Mouse (Mus musculus) frontal cortex, postnatal 14 days (tissue): ENCODE measurements at regions not wholly inside any gene's neighbourhood (a gene's known extent, or its start where the extent isn't known, plus 50 kb on each side); places are given as distances from the start of the nearest gene placed in this dataset.

ENCODE experiments used
- DNase-seq, 2 experiments: peaks; one replicate each; pipeline ENCODE4 v3.0.0; 2022; ENCODE audit warnings: low spot score in 2 of 2

DNA sequence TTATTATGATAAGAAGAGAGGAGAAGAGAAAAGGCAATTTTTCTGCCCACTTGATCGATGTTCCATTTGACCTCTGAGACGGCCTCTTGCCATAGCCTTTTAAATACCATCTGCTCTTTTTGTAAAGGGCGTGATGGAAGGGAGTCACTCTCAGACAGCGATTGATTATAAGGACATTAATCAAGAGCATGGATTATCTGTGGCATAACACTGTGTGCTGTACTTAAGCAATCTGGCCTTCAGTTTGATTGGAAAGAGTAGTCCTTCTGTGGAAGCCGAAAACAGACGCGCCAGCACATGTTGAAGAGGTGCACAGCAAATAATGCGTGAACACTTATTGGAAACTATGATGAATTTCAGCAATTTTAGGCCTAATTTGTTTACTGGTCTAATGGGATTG is 685.4 kb upstream of the Robo1 start:
- DNase-seq, result no peak

DNA sequence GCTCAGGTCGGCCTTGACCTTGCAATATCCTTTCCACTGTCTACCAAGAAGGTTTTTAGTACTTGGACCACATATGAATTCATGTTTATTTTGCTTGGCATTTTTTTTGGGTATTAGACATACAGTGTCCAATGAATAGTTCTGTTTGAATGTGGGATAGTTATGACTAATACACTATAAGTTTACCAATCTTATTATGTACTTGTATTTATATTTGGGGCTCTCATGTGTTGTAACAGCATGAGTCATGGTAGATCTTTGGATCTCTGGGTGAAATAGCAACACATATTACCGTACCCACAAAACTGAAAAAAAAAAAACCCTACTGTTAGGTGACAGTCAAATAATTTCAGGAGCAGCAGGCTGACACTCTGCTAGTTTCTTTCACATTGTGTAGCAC is 667.7 kb upstream of the Robo1 start:
- DNase-seq, result no peak

GRCm38 (mm10) chr16:71643223-71643622 is 664.9 kb upstream of the Robo1 start:
- DNase-seq, result no peak

GRCm38 (mm10) chr16:71678075-71678701 is 629.9 kb upstream of the Robo1 start:
- no peak for DNase-seq

- no peak for DNase-seq
Observed at GRCm38 (mm10) chr16:71693464-71693863, 614.6 kb upstream of the Robo1 start.

DNA sequence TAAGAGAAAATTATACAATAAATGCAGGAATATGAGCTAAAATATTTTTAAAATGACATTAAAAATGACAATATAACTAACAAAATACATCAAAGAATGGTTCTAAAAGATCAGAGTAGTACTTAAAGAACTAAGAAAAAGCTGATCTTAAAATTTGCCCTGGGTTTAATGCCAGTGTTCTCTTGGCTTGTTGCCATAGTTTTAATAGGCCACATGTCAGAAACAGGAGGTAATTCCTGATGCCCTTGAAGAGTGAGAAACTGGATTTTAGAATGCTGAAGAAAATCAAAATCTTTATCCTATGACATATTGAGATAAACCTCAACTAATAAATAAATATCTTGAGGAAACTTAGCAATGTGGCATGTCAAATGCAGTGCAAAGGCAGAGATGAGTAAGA is 602.3 kb upstream of the Robo1 start:
- no peak for DNase-seq

DNA sequence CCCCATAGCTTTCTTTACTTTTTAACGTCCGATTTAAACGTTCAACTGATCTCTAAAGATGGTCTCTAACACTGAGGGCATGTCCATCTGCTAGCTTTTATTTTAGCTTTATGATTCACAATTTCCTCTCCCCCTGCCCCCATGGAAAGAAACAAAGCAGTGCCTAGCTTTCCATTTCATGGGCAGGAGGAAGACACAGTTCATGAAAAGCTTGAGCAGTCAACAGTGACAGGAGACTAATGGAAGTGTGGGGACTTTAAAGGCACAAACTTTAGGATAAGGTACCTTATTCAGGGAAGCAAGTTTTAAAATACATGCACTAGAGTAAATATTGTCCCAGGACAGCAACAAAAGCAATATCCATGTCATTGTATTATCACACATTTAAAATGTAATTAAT is 598.4 kb upstream of the Robo1 start:
- no peak for DNase-seq

DNA sequence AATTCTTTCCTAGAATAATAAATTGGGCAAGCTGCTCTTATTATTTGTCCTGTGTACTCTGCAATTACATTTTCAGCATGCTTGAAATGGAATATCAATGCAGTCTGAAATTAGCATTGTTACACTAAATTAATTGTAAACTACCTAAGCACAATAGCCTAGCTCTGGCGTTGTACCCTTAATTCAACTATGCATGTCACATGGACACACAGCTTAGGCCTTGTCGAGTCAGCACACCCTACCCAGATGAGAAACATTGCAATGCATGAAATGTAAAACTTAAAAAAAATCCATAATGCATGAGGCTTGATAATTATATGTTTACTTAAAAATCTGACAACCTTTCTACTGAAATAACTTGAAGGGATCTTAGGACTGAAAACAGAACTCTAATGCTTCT is 596.2 kb upstream of the Robo1 start:
- DNase-seq, result no peak

- no peak for DNase-seq
Observed at GRCm38 (mm10) chr16:71717207-71717606, 590.9 kb upstream of the Robo1 start.

DNA sequence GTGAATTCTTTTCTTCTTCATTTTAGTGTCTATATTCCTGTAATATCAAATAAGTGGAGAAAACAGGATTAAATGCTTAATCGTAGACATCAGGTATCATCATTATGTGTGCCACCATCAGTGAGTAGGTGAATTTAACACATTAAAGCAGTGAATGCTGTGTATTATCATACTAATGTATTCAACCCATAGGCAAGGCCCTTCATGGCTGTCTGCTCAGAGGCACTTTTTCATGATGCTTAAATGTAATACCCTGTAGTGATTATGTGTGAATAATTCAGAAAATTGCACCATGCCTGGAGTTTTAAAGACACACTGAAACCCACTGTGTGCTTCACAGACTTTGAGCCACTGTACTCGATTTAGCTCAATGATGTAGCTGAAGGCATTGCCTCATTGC is 583.2 kb upstream of the Robo1 start:
- DNase-seq, result no peak

GRCm38 (mm10) chr16:71737941-71738340 is 570.2 kb upstream of the Robo1 start:
- no peak for DNase-seq

- DNase-seq, result no peak
Observed at GRCm38 (mm10) chr16:71739104-71739503, 569.0 kb upstream of the Robo1 start.

GRCm38 (mm10) chr16:71780945-71781344 is 527.2 kb upstream of the Robo1 start:
- no peak for DNase-seq

DNA sequence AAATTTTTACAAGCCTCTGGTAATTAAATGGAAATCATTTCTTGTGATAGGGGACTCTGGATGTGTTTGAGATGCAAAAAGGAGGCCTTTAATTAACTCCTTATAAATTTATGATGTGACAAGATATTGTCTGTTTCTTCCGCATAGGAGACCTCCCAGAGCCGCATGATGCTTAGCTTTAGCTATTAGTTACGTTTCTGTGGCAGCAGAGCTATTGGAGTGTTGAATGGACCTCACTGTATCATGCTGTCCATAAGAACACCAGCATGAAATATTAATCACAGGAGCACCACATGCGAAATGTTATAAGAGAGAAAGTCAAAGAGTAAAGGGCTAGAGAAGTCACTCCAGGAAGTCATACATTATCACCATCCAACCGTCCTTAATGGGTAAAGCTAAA is 495.3 kb upstream of the Robo1 start:
- DNase-seq, result no peak

GRCm38 (mm10) chr16:71835325-71835724 is 472.8 kb upstream of the Robo1 start:
- DNase-seq, result no peak

- no peak for DNase-seq
Observed at GRCm38 (mm10) chr16:71850097-71850496, 458.0 kb upstream of the Robo1 start.

DNA sequence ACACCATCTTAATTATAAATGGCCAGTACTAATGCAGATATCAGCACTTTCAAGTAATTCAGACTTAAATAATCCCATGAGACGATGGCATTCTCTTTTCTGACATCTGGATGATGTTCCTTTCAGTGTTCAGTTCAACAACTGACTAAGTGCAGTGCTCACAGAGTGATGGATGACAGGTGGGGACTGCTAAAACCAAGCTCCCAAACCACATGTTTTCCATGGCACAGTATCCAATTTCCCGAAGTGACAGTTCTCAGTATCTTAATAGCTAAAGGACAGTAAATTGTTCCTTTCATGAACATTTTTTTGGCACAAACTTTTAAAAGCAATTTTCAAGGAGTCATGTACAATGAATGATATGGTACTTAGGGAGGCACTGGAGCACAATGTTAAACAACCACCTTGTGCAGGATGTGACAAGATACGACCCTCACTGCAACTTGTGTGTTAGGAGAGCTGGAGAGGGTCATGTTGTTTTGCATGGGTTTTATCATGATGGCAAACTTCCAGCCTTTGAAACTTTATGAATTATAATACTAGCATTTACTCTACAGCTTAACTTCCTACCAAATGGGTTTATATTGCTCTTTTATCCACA is 456.4 kb upstream of the Robo1 start:
- DNase-seq, result no peak

- no peak for DNase-seq
Observed at GRCm38 (mm10) chr16:71857877-71858276, 450.2 kb upstream of the Robo1 start.

DNA sequence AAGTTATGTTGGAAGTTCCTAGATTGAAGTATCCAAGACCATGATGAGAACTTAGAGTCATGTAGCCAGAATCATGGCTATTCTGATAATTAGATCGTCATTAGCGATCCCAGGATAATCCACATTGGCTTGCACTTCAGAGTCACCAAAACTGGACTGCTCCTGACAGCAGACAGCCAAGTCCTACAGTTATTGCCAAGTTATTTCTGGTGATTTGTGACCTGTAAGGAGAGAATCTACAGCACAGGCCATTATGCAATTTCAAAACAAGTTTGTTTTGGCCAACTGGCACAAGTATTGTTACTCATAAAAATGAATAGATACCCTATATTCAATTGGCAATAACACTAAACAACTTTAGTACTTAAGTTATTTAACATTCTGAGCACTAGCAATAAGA is 447.9 kb upstream of the Robo1 start:
- no peak for DNase-seq

- no peak for DNase-seq
Observed at GRCm38 (mm10) chr16:71885701-71886100, 422.4 kb upstream of the Robo1 start.

GRCm38 (mm10) chr16:71889679-71890078 is 418.4 kb upstream of the Robo1 start:
- no peak for DNase-seq

DNA sequence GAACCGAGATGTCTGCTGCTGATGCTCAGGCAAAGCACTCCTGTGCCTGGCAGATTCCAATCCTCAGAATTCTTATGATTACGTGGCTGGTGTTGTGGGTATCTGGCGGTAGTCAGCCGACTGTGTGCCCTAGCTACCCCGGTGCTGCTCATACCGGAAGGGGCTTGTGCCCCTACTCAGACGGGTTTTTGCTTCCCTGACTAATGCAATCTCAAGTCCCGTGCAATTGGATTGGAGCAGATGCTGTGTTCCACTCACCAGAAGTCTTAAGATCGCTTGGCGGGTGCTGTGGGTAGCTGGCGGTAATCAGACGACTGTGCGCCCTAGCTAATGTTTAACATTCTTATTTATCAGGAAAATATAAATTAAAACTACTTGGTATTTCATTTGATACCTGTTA is 385.0 kb upstream of the Robo1 start:
- no peak for DNase-seq

- no peak for DNase-seq
Observed at GRCm38 (mm10) chr16:71944165-71944564, 363.9 kb upstream of the Robo1 start.

DNA sequence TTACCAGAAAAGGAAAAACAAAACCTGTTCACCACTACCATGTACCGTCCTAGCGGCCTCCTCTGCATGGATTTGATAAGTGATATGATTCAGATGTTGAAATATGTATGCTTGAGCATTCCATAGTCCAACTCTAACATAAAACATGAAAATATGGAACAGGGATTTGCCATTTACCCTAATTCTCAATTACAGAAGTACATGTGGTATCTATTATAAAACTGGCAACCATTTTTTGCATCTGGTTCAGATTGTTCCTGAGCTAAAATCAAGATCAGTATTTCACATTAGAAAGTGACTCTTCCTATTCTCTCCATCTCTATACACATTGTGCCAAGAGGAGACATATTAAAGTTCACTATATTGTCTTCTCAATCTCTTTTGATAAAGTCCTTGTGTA is 363.3 kb upstream of the Robo1 start:
- no peak for DNase-seq
